Mouse (Mus musculus): ENCODE measurements around the gene Man1b1.

- TF ChIP-seq CTCF (IDR thresholded peaks at IDR 0.05) (peak; percentile 55), EP300 (IDR thresholded peaks at IDR 0.05; ENCODE audit: insufficient read depth, low read depth, low read length) (no peak)
These were observed 40.7 kb upstream of the Man1b1 start for GRCm38 (mm10) chr2:25291184-25292053.
